Mouse (Mus musculus) heart, postnatal 0 days (tissue): ENCODE measurements at regions not wholly inside any gene's neighbourhood (a gene's known extent, or its start where the extent isn't known, plus 50 kb on each side); places are given as distances from the start of the nearest gene placed in this dataset.

Experiments
- CTCF ChIP-seq: IDR thresholded peaks from 2 replicates; pipeline ENCODE4 v1.5.1; 2016; ENCODE audit warnings: antibody characterized with exemption, control low read depth, low read depth
- EP300 ChIP-seq: IDR thresholded peaks from 2 replicates; pipeline ENCODE4 v1.6.1; 2016; ENCODE audit warnings: antibody characterized with exemption, low read depth

DNA sequence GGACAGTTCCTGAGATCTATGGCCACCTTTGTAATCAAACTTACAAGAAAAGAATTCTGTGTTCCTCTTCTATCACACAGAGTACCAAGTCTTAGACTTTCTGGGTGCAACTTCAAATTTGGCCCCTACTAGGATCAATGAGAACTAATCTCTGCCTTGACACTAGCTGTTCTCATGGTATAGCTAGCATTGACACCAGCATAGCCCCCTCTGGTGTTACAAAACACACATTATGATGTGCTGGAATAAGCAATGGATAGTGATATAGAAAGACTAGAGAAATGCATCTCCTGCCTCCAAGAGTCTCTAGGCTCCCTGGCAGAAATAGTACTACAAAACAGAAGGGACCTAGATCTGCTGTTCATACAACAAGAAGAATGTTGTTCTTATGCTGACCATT is 566.6 kb upstream of the Vrk2 start:
- TF ChIP-seq EP300 (no peak), CTCF (no peak)
